Mouse (Mus musculus): ENCODE data around the gene Prkg1.

DNA sequence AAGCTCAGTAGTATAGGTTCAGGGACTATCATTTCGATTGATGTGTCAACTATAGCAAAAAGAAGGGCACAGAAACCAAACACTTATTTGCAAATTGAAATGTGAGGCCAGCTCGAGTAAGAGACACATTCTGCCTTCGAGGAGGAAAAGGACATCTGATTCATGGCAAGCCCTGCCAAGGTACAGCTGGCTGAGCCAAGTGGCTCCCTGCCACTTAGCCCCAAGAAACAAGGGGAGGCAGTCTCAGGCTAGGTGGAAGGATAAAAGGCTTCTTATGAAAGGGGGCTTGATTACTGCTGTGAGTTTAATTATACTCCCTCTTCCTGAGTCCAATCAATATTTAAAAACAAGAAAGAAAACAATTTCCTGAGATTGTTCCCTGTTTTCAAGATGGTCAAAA is 403.7 kb downstream of the Prkg1 start:
- TF ChIP-seq POLR2A (IDR thresholded peaks at IDR 0.05; ENCODE audit: low read depth, low read length) (no peak), CTCF (IDR thresholded peaks at IDR 0.05; ENCODE audit: borderline replicate concordance, insufficient read depth, low read length) (no peak)
